Mouse (Mus musculus) lung, postnatal 36 days (tissue): ENCODE measurements at regions not wholly inside any gene's neighbourhood (a gene's known extent, or its start where the extent isn't known, plus 50 kb on each side); places are given as distances from the start of the nearest gene placed in this dataset.

Experiments used
- DNase-seq: peaks from one replicate; pipeline ENCODE4 v3.0.0; 2022; ENCODE audit warnings: mixed read lengths

DNA sequence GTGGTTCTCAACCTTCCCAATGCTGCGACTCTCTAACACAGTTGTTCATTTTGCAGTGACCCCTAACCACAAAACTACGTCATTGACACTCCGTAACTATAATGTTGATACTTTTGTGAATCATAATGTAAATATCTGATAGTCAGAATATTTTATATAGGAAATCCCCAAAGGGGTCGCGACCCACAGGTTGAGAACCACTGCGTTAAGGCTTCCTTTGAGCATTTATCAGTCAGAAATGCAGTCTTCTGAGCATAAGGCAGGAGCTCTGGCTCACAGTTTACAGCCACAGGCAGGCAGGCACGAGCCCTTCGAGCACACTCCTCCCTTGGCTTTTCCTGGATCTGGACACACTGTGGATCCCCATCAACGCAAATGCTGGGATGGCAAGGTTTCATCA is 57.0 kb downstream of the Nxnl2 start:
- no peak for DNase-seq

DNA sequence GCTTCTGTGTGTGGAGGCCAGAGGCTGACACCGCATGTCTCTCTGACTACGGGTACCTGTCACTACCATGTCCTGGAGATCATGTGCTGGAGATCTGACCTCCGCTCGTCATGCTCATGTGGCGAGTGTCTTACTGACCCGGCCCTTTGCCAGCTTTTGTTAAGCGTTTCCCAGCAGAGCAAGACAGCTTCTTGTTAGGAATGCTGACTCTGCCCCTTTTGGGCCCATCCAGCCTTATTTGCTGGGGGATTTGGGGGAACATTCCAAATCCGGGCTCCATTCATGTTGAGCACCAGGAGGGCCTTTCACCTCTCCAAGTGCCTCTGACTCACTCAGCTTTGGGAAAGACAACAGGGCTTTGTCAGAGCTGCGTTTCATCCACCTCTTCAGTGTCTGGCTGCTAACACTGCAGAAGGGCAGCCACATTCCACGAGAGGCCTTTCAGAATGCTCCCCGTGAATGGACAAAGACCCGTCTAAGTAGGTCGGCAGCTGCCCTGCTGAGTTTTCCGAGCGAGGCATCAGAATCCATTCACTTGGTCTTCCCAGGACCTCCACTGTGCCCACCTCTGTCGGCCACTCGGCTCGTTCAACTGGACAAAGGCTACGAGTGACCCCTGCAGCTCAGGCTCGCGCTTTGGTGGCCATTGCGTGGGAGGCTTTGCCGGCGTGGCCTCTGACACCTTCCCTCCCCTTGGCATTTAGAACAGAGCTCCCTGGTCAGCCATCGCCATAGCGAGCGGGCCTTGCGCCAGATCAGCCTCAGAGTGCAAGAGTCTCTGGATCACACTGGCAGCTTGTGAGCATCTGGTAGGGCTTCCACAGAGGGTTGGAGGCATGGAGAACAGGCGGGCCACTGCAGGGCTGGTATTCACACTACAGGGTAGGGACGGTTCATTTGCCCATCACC is 58.3 kb downstream of the Nxnl2 start:
- peak; percentile 37 for DNase-seq

DNA sequence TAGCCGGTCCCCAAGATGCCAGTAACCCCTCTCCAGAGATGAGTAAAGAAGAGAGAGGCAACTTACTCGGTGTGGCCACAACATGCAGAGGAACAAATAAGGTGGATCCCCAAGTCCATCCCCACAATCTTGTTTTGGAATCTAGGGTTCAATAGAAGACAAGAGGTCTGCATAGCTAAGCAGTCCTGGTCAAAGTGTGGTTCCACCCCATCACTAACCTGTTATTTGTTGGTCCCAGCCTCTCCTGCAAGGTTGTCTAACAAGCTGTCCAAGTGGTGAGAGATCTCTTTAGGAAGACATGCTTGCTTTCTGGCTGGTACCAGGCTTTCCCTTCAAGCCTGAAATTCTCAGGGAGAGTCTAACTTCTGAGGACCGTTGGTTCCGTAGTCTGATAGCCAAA is 59.0 kb downstream of the Nxnl2 start:
- no peak for DNase-seq

DNA sequence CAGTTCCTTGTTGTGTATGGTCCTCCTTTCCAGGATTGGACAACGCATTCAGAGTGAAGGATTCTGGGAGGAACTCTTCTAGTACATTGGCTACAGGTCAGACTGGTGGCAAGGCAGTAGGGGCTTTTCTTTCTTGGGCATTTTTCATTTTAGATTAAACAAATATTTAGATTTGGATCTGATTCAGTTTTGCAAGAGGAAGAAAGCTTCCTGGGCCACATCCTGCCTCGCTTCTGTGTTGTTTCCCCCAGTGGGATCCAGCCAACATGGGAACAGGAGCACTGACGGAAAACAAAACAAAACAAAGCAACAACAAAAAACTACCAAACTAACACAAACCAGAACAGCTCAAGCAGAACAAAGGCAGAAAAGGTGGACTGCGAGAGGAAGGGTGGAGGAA is 60.8 kb downstream of the Nxnl2 start:
- peak; percentile 58 for DNase-seq

DNA sequence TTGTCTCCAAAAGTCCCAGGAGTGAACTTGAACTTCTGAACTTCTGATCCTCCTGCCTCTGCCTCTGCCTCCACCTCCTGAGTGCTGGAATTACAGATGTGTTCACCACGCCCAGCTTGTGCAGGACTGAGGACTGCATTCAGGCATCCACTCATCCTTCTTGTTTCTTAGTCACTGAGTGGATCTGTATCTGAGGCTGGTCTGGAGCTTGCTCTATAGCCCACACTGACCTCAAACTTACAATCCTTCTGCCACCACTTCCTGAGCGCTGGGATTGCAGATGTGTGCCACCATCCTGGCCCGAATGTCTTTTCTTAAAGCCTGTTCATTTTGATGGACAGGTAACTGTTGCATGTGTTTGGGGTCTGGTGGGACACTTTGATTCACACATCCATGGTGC is 76.6 kb downstream of the Nxnl2 start:
- DNase-seq: no peak

DNA sequence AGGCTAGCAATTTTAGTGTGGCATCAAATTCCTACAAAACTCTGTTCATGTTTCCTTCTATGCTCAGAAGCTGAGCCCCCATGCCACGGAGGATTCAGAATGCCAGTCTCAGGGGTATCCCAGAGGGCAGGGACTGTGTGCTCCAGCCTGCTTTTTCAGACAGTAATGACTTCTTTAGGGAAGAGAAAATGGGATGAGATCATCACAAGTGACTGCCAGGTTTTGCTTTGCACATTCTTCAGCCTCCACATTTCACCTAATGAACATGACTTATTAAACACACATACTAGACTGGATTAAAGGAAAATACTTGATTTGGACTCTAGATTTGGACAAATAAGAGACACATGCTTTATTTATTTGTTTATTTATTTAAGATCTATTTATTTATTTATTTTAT is 82.5 kb downstream of the Nxnl2 start:
- no peak for DNase-seq

DNA sequence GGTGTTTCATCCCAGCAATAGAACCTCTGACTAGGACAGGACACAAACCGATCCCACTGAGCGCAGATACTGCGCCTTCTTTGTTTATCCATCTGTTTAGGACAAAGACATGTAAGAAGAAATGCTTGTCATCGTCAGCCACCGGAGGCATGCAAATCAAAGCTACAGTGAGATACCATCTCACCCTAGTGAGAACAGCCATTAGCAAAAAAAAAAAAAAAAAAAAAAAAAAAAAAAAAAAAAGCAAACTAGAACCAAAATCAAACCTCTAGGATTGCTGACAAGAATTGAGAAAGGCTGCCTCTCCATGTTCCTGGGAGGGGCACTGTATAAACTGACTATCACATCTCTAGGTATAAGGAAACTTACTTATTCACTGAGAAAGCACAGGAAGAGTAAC is 84.9 kb downstream of the Nxnl2 start:
- DNase-seq: no peak

DNA sequence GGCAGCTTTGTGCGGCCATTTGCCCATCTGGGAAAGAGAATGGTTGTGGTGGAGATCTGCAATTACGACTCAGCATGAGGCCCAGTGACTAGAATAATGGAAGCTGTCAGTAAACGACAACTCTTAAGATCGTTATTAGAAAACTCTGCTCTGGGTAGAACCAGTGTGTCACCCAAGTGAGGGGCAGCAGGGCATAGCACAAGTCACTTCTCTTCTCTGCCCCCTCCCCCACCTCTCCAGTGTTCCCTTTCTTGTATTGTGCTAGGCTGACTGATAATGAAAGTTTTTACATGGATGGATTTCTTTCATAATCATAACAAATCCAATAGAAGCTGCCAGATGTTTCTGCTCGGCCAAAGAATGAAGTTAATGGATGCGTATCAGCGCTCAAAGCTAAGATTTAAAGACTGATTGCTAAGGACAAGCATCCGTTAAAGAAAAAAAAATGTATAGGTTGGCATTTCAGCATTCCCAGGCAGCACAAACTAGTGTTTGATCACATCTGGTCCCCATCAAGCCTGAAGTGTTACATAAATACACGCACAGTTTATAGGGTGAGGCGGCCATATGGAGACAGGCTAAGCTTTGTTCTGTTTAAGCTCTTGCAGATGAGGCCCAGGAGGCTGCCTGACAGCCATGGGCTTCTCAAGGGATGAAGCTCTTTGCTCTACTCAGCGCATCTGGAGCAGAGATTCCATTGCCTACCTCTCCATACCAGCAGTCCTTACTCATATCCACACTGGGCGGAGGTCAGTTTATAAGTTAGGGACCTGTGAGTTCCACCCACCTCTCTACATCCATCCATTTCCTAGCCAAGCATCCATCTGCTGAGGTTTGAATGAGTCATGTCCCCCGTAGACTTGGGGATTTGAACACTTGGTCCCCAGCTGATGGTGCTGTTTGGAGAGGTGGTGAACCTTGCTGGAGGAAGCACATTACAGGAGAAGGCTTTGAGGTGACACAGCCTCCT is 88.2 kb downstream of the Nxnl2 start:
- peak; percentile 22 for DNase-seq

DNA sequence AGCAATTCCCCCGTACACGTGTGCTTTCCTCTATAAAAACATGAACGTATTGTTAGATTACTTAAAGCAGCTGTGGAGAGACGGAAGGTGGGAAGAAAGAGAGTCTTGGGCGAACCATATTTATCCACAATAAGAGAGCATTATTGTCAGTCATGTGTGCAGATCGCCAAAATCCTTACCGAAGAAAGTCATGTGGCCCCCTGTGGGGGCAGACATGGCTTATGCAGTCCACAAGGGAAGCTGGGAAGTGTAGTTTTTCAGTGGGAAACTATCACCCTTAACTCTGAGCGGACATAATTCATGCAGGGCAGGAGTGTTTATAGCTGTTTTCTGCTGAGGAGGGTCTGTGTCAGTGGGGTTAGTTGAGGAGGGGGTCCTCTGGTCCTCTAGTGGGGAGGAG is 90.8 kb downstream of the Nxnl2 start:
- DNase-seq: no peak

DNA sequence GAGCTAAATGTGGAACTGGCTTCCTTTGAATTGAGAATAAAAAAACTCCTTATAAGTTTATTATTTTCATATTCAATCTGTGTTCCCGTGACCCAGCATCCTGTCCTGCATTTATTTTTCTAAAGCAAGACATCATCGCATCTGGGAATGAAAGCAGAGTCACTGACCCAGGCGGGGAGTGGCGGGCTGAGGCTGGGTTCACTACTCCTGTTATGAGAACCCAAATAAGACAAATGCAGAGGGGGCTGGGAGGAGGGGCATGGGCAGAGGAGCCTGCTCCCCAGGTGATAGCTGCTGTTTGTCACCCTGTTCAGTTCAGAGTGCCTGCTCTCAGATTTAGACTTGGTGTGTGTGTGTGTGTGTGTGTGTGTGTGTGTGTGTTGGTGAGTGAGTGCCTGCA is 102.0 kb downstream of the Nxnl2 start:
- DNase-seq: no peak

DNA sequence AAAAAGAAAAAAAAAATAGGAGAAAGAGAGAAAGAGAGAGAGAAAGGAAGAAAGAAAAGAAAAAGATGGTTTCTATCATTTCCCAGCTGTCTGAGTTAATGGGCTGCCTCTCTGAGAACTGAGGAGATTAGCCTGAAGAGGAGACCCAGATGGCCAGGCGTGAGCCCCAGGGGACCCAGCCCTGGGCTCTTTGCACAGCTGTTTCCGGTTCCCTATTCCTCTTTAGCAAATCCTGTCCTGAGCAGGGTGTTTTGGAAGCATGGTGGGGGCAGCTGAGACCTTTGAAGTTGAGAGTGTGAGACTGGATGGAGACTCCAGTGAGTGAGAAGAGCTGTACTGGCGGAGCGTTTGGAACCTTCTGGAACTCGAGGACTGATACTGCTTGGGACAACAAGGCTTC is 103.8 kb downstream of the Nxnl2 start:
- peak; percentile 72 for DNase-seq

DNA sequence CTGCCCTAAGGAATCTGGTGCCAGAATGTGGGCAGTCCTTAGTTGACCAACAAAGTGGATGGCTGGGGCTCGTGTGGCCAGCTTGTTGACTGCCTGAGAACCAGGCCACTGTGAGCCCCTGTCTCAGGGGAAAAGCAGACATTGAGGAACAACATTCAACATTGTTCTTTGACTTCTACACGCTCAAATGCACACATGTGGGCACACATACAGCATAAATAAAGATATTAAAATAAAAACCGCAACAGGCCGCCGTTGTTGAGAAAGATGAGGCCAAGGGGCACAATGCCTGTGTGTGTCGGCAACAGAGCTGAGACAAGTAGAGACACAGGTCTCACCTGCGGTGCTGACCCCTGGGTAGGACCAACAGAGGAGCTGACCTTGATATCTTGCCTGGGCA is 105.8 kb downstream of the Nxnl2 start:
- DNase-seq: no peak

DNA sequence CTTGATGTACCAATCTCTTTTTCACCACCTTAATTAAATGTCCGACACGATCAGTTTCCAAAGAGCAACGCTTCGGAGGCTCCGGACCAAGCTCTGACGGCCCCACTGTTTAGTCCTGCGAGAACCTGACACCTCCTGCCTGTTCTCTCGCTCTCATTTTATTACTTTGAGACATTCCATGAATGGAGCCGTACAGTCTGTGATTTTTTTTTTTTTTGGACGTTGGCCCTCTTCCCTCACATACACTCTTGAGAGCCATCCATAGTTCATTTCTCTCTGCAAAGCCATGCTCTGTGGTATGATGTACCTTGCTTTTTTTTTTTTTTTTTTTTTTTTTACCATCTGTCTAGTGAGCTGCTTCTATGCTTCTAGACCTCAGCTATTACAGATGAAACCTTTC is 106.7 kb downstream of the Nxnl2 start:
- no peak for DNase-seq

DNA sequence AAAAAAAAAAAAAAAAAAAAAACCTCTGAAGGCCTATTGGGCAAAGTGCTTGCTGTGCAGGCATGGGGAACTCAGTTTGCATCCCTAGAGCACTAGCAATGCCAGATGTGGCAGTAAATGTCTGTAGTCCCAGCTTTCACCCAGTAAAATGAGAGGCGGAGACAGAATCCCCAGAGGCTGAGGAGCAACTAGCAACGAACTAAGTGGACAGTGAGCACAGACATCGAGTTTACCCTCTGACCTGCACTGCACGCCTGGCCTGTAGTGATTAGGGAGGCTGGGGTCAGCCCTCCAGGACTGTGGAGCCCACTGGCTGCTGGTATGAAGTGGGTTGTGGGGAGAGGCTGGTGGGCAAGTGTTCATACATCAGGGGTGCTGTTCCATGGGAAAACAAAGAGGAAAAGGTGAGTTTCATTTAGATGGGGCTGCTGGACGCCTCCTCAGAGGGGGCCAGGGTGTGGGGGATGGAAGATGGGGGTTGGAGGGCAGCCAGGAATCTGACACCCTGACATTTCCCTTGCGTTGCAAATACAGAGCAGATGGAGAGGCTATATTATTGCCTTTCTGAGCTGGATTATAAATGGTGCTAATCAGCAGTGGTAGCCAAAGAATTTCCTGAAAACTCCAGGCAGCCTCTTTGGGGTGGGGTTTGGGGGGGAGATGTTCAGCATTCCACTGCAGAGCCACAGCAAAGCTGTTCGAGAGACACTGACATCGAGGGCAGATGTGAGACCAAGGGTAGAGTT is 109.0 kb downstream of the Nxnl2 start:
- DNase-seq: no peak

DNA sequence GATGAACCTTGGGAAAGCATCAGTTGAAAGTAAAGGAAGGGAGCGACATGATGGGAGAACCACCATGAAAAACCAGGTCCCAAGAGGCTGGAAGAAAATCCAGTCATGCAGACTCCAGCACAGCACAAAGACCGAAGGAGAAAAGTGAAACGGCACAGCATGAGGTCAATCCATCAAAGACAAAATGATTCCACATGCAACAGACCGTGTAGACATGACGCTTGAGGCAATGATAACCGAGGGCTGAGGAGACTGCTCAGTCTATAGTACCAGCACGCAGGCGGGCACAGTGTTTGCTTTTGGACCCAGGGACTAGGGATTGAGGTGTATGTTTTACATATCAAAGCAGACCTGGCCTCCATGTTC is 109.5 kb downstream of the Nxnl2 start:
- no peak for DNase-seq

DNA sequence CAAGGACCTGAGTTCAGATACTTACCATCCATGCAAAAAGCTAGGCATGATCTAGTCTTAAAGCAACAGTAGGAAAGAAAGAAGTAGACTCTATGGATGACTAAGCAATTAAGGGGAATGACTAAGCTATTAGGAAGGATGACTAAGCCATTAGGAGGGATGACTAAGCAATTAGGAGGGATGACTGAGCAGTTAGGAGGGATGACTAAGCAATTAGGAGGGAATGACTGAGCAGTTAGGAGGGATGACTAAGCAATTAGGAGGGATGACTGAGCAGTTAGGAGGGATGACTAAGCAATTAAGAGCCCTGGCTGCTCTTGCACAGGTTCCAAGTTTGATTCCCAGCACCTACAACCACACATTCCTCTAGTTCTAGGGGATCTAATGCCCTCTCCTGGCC is 113.9 kb downstream of the Nxnl2 start:
- no peak for DNase-seq

DNA sequence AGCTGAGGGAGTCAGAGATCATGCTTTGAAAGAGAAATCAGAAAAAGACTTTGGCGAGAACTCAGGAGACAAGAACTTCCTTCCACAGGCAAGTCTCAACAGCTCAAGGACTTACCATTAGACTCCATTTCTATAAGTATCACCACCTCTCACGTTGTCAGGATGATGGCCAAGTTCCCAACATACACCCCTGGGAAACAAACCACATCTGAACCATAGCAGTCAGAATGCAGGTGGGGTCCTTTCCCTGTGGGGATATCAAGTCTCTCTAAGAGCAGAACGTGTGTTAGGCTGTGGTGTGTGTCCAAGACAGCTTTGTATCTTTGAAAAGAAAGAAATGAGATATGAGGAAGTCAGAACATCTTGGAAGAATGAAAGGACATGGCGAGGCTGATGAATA is 118.6 kb downstream of the Nxnl2 start:
- no peak for DNase-seq

DNA sequence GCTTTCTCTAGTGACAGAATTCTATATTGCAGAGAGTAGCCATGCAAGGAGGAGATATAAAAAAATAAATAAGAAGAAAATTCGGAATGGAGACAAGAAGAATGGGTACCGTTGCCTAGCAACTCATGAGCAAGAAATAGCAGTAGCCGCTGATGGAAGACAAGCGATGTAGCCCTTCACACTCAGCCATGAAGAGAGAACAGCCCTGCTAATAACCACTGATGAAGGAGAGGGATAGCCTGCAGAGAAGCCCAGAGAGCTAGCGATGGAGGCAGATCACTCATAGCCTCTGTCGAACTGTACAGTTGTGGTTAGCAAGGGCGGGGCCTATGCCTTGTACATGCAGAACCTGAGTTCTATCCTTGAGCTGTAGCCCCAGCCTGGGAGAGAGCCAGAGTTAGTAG is 118.4 kb upstream of the S1pr3 start:
- no peak for DNase-seq

DNA sequence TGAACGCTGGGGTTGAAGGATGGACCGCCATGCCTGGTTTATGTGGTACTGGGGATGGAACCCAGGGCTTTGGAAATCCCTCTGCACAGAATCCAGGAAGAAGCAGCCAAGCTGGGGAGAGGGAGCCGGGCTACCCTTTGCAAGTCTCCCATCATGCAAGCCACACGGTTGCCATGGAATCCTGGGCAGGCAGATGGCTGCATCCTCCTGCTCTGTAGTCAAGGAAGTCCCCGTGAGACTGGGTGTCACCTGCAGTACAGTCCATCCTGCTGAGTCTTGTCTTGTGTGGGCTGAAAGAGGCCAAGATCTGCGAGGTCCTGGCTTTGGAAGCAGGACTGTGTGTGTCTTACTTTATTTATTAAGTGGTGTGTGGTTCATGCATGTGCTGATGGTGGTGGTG is 117.5 kb upstream of the S1pr3 start:
- DNase-seq: no peak

DNA sequence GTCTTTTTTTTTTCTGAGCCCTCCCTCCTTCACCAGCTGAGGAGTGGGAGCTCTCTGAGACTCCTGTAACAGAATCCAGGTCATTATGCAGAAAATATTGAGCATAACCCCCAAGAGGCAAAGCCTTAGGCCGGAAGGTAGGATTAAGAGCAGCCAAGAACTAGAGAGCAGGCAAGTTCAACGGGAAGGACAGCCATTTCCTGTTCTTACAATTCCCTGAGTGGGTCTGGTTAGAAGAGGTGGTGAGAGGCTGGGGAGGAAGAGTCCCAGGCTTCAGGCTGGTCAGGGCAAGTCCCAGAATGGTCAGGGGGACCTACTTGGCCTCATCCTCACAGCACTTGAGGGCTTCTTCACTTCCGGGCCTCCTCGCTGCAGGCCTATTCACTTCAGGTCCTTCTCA is 115.4 kb upstream of the S1pr3 start:
- DNase-seq: no peak

DNA sequence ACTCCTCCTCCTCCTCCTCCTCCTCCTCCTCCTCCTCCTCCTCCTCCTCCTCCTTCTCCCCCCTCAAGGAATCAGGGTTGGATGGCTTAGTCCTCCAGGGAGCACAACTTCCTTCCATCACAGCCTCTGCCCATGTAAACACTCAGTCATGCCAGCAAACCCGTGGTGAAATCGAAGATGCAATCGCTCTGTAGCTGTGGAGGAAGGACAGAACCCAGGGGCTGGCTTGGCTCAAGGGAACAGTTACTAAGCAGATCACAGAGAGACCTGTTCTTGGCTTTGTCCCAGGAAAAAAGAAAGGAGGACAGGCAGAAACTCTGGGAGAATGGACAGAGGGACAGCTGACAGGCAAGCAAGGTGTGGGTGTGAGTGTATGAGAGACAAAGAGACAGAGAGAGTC is 112.6 kb upstream of the S1pr3 start:
- DNase-seq: peak; percentile 56

DNA sequence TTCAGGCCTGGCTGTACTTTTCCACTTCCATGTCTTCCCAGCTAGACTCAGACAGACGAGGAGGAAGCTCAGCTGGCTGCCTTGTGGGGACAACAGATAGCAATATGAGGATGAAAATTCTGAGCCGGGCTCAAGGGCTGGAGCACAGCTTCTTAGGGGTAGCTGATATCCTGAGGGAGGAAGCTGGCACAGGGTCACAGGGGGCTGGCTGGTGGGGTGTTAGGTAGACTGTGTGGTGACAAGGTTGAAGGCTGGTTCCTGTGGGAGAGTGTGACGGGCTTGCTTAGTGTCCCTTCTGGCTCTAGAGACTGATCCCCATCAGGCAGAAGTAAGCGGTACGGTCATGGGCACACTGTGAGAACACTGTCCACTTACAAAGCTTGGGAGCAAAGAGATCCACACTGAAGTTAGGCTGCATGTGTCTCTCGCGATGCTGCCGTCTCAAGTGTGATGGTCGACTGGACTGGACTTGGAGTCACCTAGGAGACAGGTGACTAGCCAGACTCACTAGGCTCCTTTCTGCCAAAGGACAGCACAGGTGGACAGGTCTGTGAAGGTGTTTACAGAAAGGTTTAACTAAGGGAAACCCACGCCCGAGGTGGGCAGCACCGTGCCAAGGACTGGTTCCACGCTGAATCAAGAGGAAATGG is 111.1 kb upstream of the S1pr3 start:
- DNase-seq: no peak
